Mouse (Mus musculus) cerebellum, adult 2 months (tissue): ENCODE results near the gene Slc39a8.

Experiments
- CTCF ChIP-seq: fragments of 200-500 bp; IDR thresholded peaks from 2 replicates; pipeline ENCODE4 v1.5.1; 2011; ENCODE audit warnings: low read depth, mild to moderate bottlenecking, control low read depth, low read length, moderate library complexity, borderline replicate concordance; ENCODE audit not compliant: insufficient read depth
- POLR2A ChIP-seq: fragments of 200-500 bp; IDR thresholded peaks from 2 replicates; pipeline ENCODE4 v1.6.1; 2011; ENCODE audit warnings: low read length, control low read depth, borderline replicate concordance; ENCODE audit not compliant: insufficient read depth

DNA sequence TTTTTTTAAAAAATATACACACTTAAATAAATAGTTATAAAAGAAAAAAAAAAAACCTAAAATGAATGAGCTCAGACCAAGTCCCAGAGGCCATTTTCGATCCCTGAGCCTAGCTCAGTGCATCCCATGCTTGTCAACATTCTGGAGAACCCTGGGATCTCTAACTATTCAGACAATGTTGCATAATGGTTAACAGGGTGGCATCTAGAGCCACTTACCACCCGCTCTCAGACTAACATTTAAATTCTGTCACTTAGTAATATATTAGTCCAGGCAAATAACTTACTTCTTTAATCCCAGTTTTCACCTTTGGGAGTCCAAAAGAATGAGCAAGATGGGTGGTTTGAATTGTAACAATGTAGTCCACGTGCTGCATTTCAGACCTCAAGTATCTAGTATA lies 9.9 kb downstream of the Slc39a8 start:
- TF ChIP-seq POLR2A (no peak), CTCF (no peak)
